Mouse (Mus musculus) brain, adult 10 weeks (tissue): ENCODE measurements around the gene Foxd4. TPM values are rescaled to one million over a fixed set of nuclear protein-coding genes. Genes with fewer than 3 reads are reported as not detected.

Experiments used
- polyA plus RNA-seq: library from polyadenylated mRNA; stranded (reverse); fragments of 350-450 nt; fragmentation: Illumina TruSeq; extraction: RNeasy Lipid Tissue Mini Kit (QIAGEN cat#74804); gene quantifications from one replicate; pipeline ENCODE4 v1.2.3, GENCODE M21; 2015; ENCODE audit warnings: low read depth, low replicate concordance

The Foxd4 gene
- not detected for polyA plus RNA-seq

GRCm38 (mm10) chr19:24900581-24901220 is at the start of gene Foxd4:
TSS of gene Foxd4 (minus strand) at chr19:24901197.

GRCm38 (mm10) chr19:24875129-24875870 is 25.7 kb downstream of the Foxd4 start, which contains the start of gene Gm10053:
TSS of gene Gm10053 (plus strand) at chr19:24875686.

GRCm38 (mm10) chr19:24861612-24862451 is 39.2 kb downstream of the Foxd4 start, which contains the start of gene Pgm5:
TSS of gene Pgm5 (minus strand) at chr19:24861855.

Other genes starting within 250 kb of the Foxd4 start
- gene Tmem252, start 227.2 kb downstream of the Foxd4 start, polyA plus RNA-seq: 0.68 TPM
- 4.0 TPM for gene Pgm5, start 39.3 kb downstream of the Foxd4 start, polyA plus RNA-seq
- gene Gm10053, start 25.5 kb downstream of the Foxd4 start, polyA plus RNA-seq: 318 TPM
- gene Cbwd1, start 60.4 kb upstream of the Foxd4 start, polyA plus RNA-seq: 25.0 TPM
- 1.4 TPM for gene Dock8, start 98.3 kb upstream of the Foxd4 start, polyA plus RNA-seq